Mouse (Mus musculus) intestine, embryonic 16.5 days (tissue): ENCODE data around the gene Slc1a4. TPM values are rescaled to one million over a fixed set of nuclear protein-coding genes. Genes with fewer than 3 reads are reported as not detected.

Experiments used
- ATAC-seq: fragments of 200-750 bp; cut with Nextera tagmentation; 2 replicates; pipeline ENCODE4 v1.8.0; 2017; ENCODE audit warnings: moderate TSS enrichment, moderate library complexity
- H3K27ac ChIP-seq: fragments of 300-500 bp; sonication (generic); 2 replicates; pipeline ENCODE4 v1.5.1; 2014; ENCODE audit warnings: mild to moderate bottlenecking, low read length
- H3K27me3 ChIP-seq: fragments of 300-500 bp; sonication (generic); replicated peaks from 2 replicates; pipeline ENCODE4 v1.6.1; 2014; ENCODE audit warnings: low read length, control low read depth, mixed read lengths; ENCODE audit not compliant: control insufficient read depth, insufficient read depth
- H3K36me3 ChIP-seq: fragments of 300-500 bp; sonication (generic); 2 replicates; pipeline ENCODE4 v1.6.1; 2014; ENCODE audit warnings: low read length, control low read depth; ENCODE audit not compliant: control insufficient read depth, insufficient read depth
- H3K4me1 ChIP-seq: fragments of 300-500 bp; sonication (generic); 2 replicates; pipeline ENCODE4 v1.6.1; 2014; ENCODE audit warnings: low read length, control low read depth, mixed read lengths; ENCODE audit not compliant: control insufficient read depth, insufficient read depth
- H3K4me2 ChIP-seq: fragments of 300-500 bp; sonication (generic); 2 replicates; pipeline ENCODE4 v1.6.1; 2014; ENCODE audit warnings: low read depth, low read length, control low read depth
- H3K4me3 ChIP-seq: fragments of 300-500 bp; sonication (generic); 2 replicates; pipeline ENCODE4 v1.5.1; 2014; ENCODE audit warnings: mild to moderate bottlenecking, low read length
- H3K9ac ChIP-seq: fragments of 300-500 bp; sonication (generic); 2 replicates; pipeline ENCODE4 v1.6.1; 2014; ENCODE audit warnings: low read depth, low read length
- H3K9me3 ChIP-seq: fragments of 300-500 bp; sonication (generic); 2 replicates; pipeline ENCODE4 v1.6.1; 2016; ENCODE audit warnings: low read length, control low read depth; ENCODE audit not compliant: control insufficient read depth
- WGBS: fragments of 180-500 bp; shearing (Covaris S2); extraction: QIAGEN DNeasy Blood & Tissue Kit; methylation state at CpG from one replicate; pipeline ENCODE4 v1.1.7; 2014; 5-methylcytosine and 5-hydroxymethylcytosine counted together
- polyA plus RNA-seq: library from polyadenylated mRNA; unstranded; fragments of >200 nt; fragmentation: Nextera tagmentation; extraction: Ambion mirVana; gene quantifications from 2 replicates; pipeline ENCODE4 v1.2.1, GENCODE M21; 2015

The Slc1a4 gene
- polyA plus RNA-seq, 1 experiment from 2014 or later = 11.9 TPM

GRCm38 (mm10) chr11:20307409-20307808 lies 25.1 kb downstream of the Slc1a4 start:
- WGBS = 91% methylated on average over 3 of the region's 3 CpGs
- H3K9ac ChIP-seq = no peak overlapping the region
- no peak for ATAC-seq
- H3K27me3 ChIP-seq = no peaks in the 10 kb centered on the region
- no peak overlapping the region for H3K4me2 ChIP-seq
- H3K4me3 ChIP-seq = no peak overlapping the region
- H3K9me3 ChIP-seq = no peaks in the 10 kb centered on the region
- H3K4me1 ChIP-seq = no peaks in the 10 kb centered on the region
- H3K36me3 ChIP-seq = peaks cover 4% of the 10 kb centered on the region; the same call in 1 of the 2 replicates
- H3K27ac ChIP-seq = no peak overlapping the region

- Histone ChIP-seq H3K36me3 (peaks cover 4% of the 10 kb centered on the region; the same call in 1 of the 2 replicates), H3K27ac (no peak overlapping the region), H3K4me1 (no peaks in the 10 kb centered on the region), H3K9me3 (no peaks in the 10 kb centered on the region), H3K9ac (no peak overlapping the region), H3K4me3 (no peak overlapping the region), H3K4me2 (no peak overlapping the region), H3K27me3 (no peaks in the 10 kb centered on the region)
- no peak for ATAC-seq
- WGBS = 70% methylated on average over 1 of the region's 1 CpGs
These were observed 26.9 kb downstream of the Slc1a4 start for GRCm38 (mm10) chr11:20305641-20306040.

- H3K9me3 ChIP-seq = no peaks in the 10 kb centered on the region
- no peaks in the 10 kb centered on the region for H3K4me1 ChIP-seq
- H3K4me2 ChIP-seq = no peak overlapping the region
- H3K36me3 ChIP-seq = peaks cover 4% of the 10 kb centered on the region; the same call in 1 of the 2 replicates
- WGBS = 73% methylated on average over 6 of the region's 6 CpGs
- no peak overlapping the region for H3K9ac ChIP-seq
- no peak for ATAC-seq
- no peak overlapping the region for H3K27ac ChIP-seq
- H3K4me3 ChIP-seq = no peak overlapping the region
- H3K27me3 ChIP-seq = no peaks in the 10 kb centered on the region
These were observed 28.2 kb downstream of the Slc1a4 start for GRCm38 (mm10) chr11:20304341-20304740.

GRCm38 (mm10) chr11:20301332-20301731 lies 31.2 kb downstream of the Slc1a4 start:
- Histone ChIP-seq H3K27ac (no peak overlapping the region), H3K4me3 (no peak overlapping the region), H3K9me3 (no peaks in the 10 kb centered on the region), H3K9ac (no peak overlapping the region), H3K27me3 (no peaks in the 10 kb centered on the region), H3K36me3 (peaks cover 3% of the 10 kb centered on the region; the same call in 1 of the 2 replicates), H3K4me2 (no peak overlapping the region), H3K4me1 (no peaks in the 10 kb centered on the region)
- no peak for ATAC-seq
- 85% methylated on average over 4 of the region's 4 CpGs for WGBS

GRCm38 (mm10) chr11:20300850-20301249 lies 31.7 kb downstream of the Slc1a4 start:
- Histone ChIP-seq H3K36me3 (peaks cover 2% of the 10 kb centered on the region; the same call in 1 of the 2 replicates), H3K9me3 (no peaks in the 10 kb centered on the region), H3K4me2 (no peak overlapping the region), H3K27ac (no peak overlapping the region), H3K9ac (no peak overlapping the region), H3K27me3 (no peaks in the 10 kb centered on the region), H3K4me1 (no peaks in the 10 kb centered on the region), H3K4me3 (no peak overlapping the region)
- no peak for ATAC-seq
- WGBS = 66% methylated on average over 6 of the region's 6 CpGs

- no peaks in the 10 kb centered on the region for H3K4me1 ChIP-seq
- no peak overlapping the region for H3K4me2 ChIP-seq
- H3K36me3 ChIP-seq = peaks cover 2% of the 10 kb centered on the region; the same call in 1 of the 2 replicates
- ATAC-seq = no peak
- 69% methylated on average over 6 of the region's 6 CpGs for WGBS
- no peaks in the 10 kb centered on the region for H3K9me3 ChIP-seq
- H3K27ac ChIP-seq = no peak overlapping the region
- H3K9ac ChIP-seq = no peak overlapping the region
- H3K4me3 ChIP-seq = no peak overlapping the region
- no peaks in the 10 kb centered on the region for H3K27me3 ChIP-seq
These were observed 32.6 kb downstream of the Slc1a4 start for GRCm38 (mm10) chr11:20299900-20300299.

GRCm38 (mm10) chr11:20284463-20284862 lies 48.0 kb downstream of the Slc1a4 start:
- Histone ChIP-seq H3K4me3 (no peak overlapping the region), H3K36me3 (no peaks in the 10 kb centered on the region), H3K4me1 (no peaks in the 10 kb centered on the region; the same call in 1 of the 2 replicates), H3K27ac (no peak overlapping the region), H3K9me3 (no peaks in the 10 kb centered on the region), H3K4me2 (no peak overlapping the region), H3K27me3 (no peaks in the 10 kb centered on the region), H3K9ac (no peak overlapping the region)
- no peak for ATAC-seq
- WGBS = 87% methylated on average over 3 of the region's 3 CpGs

- Histone ChIP-seq H3K27me3 (no peaks in the 10 kb centered on the region), H3K9me3 (no peaks in the 10 kb centered on the region), H3K4me2 (no peak overlapping the region), H3K27ac (no peak overlapping the region), H3K36me3 (no peaks in the 10 kb centered on the region), H3K4me3 (no peak overlapping the region), H3K9ac (no peak overlapping the region), H3K4me1 (no peaks in the 10 kb centered on the region; the same call in 1 of the 2 replicates)
- no peak for ATAC-seq
- WGBS = 77% methylated on average over 2 of the region's 2 CpGs
These were observed 49.8 kb downstream of the Slc1a4 start for GRCm38 (mm10) chr11:20282601-20283219.

GRCm38 (mm10) chr11:20280982-20281381 lies 51.5 kb downstream of the Slc1a4 start:
- 54% methylated on average over 5 of the region's 5 CpGs for WGBS
- no peak overlapping the region for H3K9ac ChIP-seq
- H3K4me2 ChIP-seq = no peak overlapping the region
- no peak for ATAC-seq
- no peaks in the 10 kb centered on the region; the same call in 1 of the 2 replicates for H3K4me1 ChIP-seq
- no peaks in the 10 kb centered on the region for H3K36me3 ChIP-seq
- H3K27me3 ChIP-seq = no peaks in the 10 kb centered on the region
- H3K4me3 ChIP-seq = no peak overlapping the region
- H3K9me3 ChIP-seq = no peaks in the 10 kb centered on the region
- no peak overlapping the region for H3K27ac ChIP-seq

- H3K9me3 ChIP-seq = no peaks in the 10 kb centered on the region
- peak; percentile 95 for ATAC-seq
These were observed 53.8 kb downstream of the Slc1a4 start for GRCm38 (mm10) chr11:20278702-20279101.

More at GRCm38 (mm10) chr11:20278702-20279101, 53.8 kb downstream of the Slc1a4 start:
- H3K4me3 ChIP-seq = no peak overlapping the region
- no peaks in the 10 kb centered on the region for H3K36me3 ChIP-seq
- H3K27ac ChIP-seq = no peak overlapping the region
- no peak overlapping the region for H3K9ac ChIP-seq
- H3K27me3 ChIP-seq = no peaks in the 10 kb centered on the region
- 32% methylated on average over 5 of the region's 5 CpGs for WGBS
- H3K4me2 ChIP-seq = no peak overlapping the region
- no peaks in the 10 kb centered on the region; the same call in 1 of the 2 replicates for H3K4me1 ChIP-seq
